Mouse (Mus musculus) erythroid progenitor cell, adult 5-6 weeks (primary cell): ENCODE data around the gene Lgalsl. TPM values are rescaled to one million over a fixed set of nuclear protein-coding genes. Genes with fewer than 3 reads are reported as not detected.
A peak's percentile ranks its signal among the peaks of the same experiment; 100 is the strongest.

Experiments
- ATAC-seq: replicated peaks from 2 replicates; pipeline ENCODE4 v1.8.0; 2016; ENCODE audit warnings: moderate number of reproducible peaks, mild to moderate bottlenecking, moderate TSS enrichment, inconsistent platforms; ENCODE audit not compliant: poor library complexity, low FRiP score, severe bottlenecking
- total RNA-seq, 2 experiments: library from RNA; stranded (forward) in 1 of 2; stranded (reverse) in 1 of 2; fragments of 150-400 nt in 1 of 2; fragments of 186-747, 209-891 nt in 1 of 2; gene quantifications; 2 replicates each; pipeline versions ENCODE4 v1.2.3 to v1.2.4; 2015 to 2017; ENCODE audit warnings: low replicate concordance in 2 of 2

Lgalsl gene
- 0.84 and 7.2 TPM in 2 replicates for total RNA-seq (2015; ENCODE audit: low replicate concordance)
- total RNA-seq (2017; ENCODE audit: low replicate concordance): 0.39 and 0.61 TPM in 2 replicates

- peak; percentile 86 for ATAC-seq
Measured at GRCm38 (mm10) chr11:20830686-20831505, at the start of gene Lgalsl. Lgalsl (minus strand) TSS chr11:20831056.

- no peak for ATAC-seq
Measured at GRCm38 (mm10) chr11:20878644-20879043, 47.8 kb upstream of the Lgalsl start.

DNA sequence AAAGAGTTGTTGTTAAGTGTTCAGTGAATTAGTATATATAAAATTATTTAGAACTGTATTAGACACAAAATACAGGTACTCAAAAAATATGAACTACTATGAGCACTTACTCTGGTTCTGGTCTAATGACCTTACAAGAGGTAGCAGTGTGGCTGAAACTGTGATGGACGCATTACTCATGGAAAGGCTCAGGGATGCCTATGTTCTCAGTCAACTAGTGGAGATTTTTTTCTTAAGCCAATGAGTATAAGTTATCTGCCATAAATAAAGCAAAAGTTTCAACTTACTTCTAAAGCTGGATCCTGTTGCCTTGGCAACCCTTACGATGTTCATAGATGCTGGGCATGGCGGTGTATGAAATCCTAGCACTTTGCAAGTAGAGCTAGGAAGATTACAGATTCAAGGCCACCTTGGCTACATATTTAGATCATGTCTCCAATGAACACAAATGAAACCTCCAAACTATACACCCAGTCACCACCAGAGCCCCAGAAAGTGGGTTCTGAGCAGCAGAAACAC lies 46.8 kb upstream of the Lgalsl start:
- no peak for ATAC-seq

DNA sequence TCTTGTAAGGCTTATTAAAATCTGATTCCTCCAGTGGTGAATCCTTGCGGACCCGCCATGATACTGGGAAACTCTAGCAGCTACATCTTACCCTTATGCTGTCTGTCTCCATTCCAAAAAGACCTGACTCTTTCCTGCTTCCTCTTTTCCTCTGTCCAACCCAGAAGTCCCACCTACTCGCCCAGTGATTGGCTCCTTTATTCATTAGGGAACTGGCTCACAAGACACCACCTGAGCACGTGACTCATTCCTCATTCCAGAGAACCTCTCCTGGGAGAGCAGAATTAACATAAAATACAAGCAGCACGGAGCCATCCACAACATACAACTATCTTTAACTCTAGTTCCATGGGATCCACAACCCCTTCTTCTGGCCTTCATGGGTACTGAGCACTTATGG lies 42.5 kb upstream of the Lgalsl start:
- ATAC-seq: no peak

- no peak for ATAC-seq
Measured at GRCm38 (mm10) chr11:20872911-20873310, 42.1 kb upstream of the Lgalsl start.

DNA sequence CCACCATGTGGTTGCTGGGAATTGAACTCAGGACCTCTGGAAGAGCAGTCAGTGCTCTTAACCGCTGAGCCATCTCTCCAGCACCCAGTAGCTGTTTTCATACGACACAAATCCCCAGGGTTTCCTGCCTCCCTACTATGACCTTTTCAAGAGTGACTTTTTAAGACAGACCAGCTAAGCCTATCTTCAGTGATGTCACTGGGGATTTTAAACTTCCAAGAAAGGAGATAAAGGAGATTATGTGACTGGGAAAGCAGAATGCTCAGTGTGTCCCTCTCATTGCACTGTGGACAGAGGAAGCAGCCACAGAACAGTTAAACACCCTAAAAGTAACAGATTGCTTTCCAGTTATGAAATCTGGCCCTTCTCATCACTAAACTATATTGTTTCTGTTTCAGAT lies 41.6 kb upstream of the Lgalsl start:
- no peak for ATAC-seq

- ATAC-seq: no peak
Measured at GRCm38 (mm10) chr11:20869927-20870326, 39.1 kb upstream of the Lgalsl start.

DNA sequence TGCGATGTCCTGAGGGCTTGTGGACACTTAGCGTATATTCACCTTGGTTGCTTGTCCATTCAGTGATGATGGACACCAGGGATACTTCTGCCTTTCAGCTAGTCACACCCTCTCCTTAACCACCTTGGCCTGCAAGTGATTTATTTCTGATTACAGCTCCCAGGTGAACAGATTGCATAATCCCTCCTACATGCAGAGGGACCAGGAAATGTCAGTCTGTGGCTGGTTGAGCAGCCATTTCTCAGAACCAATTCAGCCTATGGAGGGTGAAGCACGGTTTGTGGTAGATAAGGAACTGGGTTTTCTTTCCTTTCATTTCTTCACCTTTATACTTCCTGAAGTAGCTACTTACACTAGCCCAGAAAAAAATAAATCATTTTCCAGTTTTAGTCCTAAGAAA lies 34.6 kb upstream of the Lgalsl start:
- no peak for ATAC-seq

GRCm38 (mm10) chr11:20864647-20865046 lies 33.8 kb upstream of the Lgalsl start:
- no peak for ATAC-seq

DNA sequence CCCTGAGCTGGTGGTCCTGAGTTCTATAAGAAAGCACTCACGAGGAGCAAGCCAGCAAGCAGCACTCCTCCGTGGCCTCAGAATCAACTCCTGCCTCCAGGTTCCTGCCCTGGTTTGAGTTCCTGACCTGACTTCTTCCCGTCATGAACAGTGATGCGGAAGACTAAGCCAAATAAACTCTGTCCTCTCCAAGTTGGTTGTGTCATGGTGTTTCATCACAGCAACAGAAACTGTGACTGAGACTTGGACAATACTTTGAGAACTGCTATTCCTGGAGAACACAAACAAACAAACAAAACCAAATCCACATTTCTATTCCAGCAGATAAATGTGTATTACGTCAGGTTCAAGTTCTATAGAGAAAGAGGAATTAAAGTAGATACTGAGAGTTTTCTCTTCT lies 31.2 kb upstream of the Lgalsl start:
- ATAC-seq: no peak

DNA sequence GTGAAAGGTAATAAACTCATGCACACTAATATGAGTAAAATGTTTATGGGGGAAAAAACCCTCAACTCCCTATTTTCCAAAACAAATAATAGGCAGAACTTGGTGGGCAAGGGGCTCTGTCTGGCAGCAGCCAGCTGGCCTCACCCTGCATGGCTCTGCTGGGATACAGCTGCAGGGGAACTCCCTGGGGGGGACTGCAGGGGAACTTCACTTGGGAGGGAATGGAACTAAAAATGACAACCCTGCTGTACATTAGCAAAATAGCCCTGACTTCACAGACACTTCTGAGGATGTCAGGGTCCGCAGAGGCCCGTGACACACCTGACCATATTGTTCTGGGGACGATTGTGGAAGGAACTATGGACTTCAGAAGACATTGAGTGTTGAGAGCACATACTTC lies 29.5 kb upstream of the Lgalsl start:
- ATAC-seq: no peak

- ATAC-seq: no peak
Measured at GRCm38 (mm10) chr11:20859858-20860257, 29.0 kb upstream of the Lgalsl start.

- no peak for ATAC-seq
Measured at GRCm38 (mm10) chr11:20858921-20859668, 28.2 kb upstream of the Lgalsl start.

GRCm38 (mm10) chr11:20857921-20858320 lies 27.1 kb upstream of the Lgalsl start:
- no peak for ATAC-seq

DNA sequence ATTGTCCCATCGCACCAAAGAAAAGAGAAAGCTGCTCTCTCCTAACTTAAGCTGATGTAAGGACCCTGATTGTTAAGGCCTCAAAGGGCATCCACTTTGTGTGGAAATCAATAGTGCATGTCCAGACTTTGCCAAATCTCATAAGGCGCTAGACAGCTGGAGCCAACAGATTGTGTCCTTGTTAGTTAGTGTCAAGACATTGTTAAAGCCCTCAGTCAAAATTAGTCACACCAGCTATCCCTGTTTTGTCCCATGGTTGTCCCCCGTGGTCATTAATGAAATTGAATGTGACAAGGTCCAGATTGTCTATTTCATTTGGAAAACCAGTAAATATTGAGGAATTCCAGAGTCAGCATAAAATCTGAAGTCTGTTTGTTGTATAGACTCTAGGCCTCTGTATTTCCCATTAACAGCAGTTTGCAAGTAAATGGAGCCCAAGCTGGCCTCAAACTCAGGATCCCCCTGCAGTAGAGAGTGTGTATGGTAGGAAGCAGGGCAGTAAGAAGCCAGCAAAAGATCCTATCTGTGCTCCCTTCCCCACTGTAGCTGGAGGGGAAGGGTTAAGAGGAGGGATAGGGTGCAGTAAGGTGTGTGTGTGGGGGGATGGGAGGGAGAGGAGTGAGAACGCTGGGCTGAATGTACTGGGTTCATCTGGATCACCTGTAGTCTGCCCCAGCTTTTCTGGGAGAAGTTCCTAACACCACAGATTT lies 23.3 kb upstream of the Lgalsl start:
- ATAC-seq: no peak

DNA sequence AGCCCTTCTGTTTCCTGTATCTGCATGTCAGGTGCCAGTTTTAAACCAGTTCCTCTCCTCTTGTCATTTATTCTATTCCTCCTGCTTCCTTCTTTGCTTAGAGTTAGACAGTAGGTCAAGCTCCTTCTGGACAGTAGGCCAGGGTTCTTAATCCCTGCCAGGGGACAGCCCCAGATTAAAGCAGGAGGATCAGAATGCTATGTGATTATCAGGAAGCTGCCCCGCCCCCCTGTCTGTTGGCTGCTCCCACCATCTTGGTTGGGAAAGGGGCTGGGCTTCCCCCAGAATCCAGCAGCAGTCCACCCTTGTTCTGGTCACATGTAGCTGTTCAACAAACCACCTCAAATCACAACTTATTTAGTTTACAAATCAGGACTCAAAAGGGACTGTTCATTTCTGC lies 19.3 kb upstream of the Lgalsl start:
- no peak for ATAC-seq

DNA sequence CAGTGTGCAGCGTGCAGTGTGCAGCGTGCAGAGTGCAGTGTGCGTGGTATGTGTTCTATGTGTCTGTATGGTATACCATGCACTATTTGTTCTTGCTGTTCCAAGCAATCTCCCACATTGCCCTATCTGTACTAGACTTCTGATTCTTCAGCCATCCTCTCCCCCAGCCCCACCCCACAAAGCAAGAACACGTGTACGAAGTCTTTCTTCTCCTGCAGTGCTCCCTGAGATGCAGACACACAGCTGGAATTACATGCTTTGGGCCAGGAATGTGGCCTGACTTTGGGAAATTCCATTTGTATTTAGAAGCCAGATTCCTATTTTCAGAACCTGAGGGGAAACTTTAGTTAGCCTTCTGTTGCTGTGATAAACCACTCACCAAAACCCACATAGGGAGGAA lies 18.5 kb upstream of the Lgalsl start:
- no peak for ATAC-seq

DNA sequence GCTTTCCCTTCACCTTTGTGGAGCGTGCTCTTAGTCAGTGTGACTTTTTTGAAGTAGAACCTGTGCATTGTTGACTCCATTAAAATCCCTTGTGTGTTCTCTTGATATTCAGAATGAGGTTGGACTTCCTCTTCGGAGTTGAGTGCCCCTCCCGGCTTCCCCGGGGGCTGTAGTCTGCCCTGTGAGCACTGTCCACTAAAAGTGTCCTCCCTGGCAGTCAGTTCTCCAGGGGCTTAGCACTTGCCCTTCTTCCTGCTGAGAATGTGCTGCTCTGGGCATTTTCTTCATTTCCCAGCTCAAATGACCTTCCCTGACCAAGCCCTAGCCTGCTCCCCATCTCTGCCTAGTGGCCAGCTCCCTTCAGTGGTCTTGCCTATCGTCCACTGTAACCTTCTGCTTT lies 6.5 kb upstream of the Lgalsl start:
- ATAC-seq: no peak

GRCm38 (mm10) chr11:20831600-20832137 lies 813 bp upstream of the Lgalsl start:
- no peak for ATAC-seq
